Mouse (Mus musculus): ENCODE data around the gene 4930470P17Rik. TPM values are rescaled to one million over a fixed set of nuclear protein-coding genes. Genes with fewer than 3 reads are reported as not detected.

The 4930470P17Rik gene
- total and polyA plus RNA-seq, 3 experiments: not detected

Other genes with a start within 250 kb of the 4930470P17Rik start
- gene Bcas1, start 174.2 kb downstream of the 4930470P17Rik start, total RNA-seq (2021): under 1 TPM; 0.35 to 0.66 TPM
- not detected in 2 replicates for gene Bcas1, start 174.2 kb downstream of the 4930470P17Rik start, polyA plus RNA-seq (2012; rRNA removed)
- 10 to 100 TPM; 10.1 to 21.0 TPM for gene Pfdn4, start 105.6 kb downstream of the 4930470P17Rik start, total RNA-seq (2021)
- 3.8 and 4.1 TPM in 2 replicates for gene Pfdn4, start 105.6 kb downstream of the 4930470P17Rik start, polyA plus RNA-seq (2012; rRNA removed)
- gene Cyp24a1, start 104.9 kb downstream of the 4930470P17Rik start, total RNA-seq (2021): not detected
- 0.04 and 0.06 TPM in 2 replicates for gene Cyp24a1, start 104.9 kb downstream of the 4930470P17Rik start, polyA plus RNA-seq (2012; rRNA removed)
- gene Dok5, start 129.8 kb upstream of the 4930470P17Rik start, total RNA-seq (2021): under 1 TPM; 0.26 to 0.41 TPM
- 0.27 and 0.45 TPM in 2 replicates for gene Dok5, start 129.8 kb upstream of the 4930470P17Rik start, polyA plus RNA-seq (2012; rRNA removed)

All from adrenal gland, adult 2 months (tissue).